Mouse (Mus musculus) bone marrow, adult 2 months (tissue): Measurements from ENCODE around the gene Vmac. TPM values are rescaled to one million over a fixed set of nuclear protein-coding genes. Genes with fewer than 3 reads are reported as not detected.

Experiments used
- H3K27ac ChIP-seq: fragments of 200-500 bp; 2 replicates; pipeline ENCODE4 v1.5.1; 2012; ENCODE audit warnings: low read depth, mild to moderate bottlenecking, control low read depth, inconsistent platforms, low read length; ENCODE audit not compliant: control insufficient read depth, poor library complexity, insufficient read depth
- H3K4me1 ChIP-seq: fragments of 200-500 bp; 2 replicates; pipeline ENCODE4 v1.6.1; 2011; ENCODE audit warnings: low read length; ENCODE audit not compliant: control insufficient read depth, insufficient read depth
- H3K4me3 ChIP-seq: fragments of 200-500 bp; replicated peaks from 2 replicates; pipeline ENCODE3; 2011; ENCODE audit warnings: mild to moderate bottlenecking, low read depth, low read length, control low read depth; ENCODE audit not compliant: control insufficient read depth
- CTCF ChIP-seq: fragments of 200-500 bp; IDR thresholded peaks from 2 replicates; pipeline ENCODE4 v1.5.1; 2011; ENCODE audit warnings: low read length, control low read depth; ENCODE audit not compliant: control insufficient read depth, insufficient read depth
- POLR2A ChIP-seq: fragments of 200-500 bp; IDR thresholded peaks from 2 replicates; pipeline ENCODE4 v1.6.1; 2011; ENCODE audit warnings: low read depth, mild to moderate bottlenecking, control low read depth, low read length, borderline replicate concordance; ENCODE audit not compliant: control insufficient read depth
- WGBS: fragments of 180-500 bp; shearing (Covaris S2); methylation state at CpG from one replicate; pipeline ENCODE4 v1.1.7; 2018; 5-methylcytosine and 5-hydroxymethylcytosine counted together
- polyA plus RNA-seq: library from polyadenylated mRNA; stranded (reverse); fragments of >200 nt; gene quantifications from 2 replicates; pipeline ENCODE4 v1.2.4, GENCODE M21; 2011; ENCODE audit warnings: low replicate concordance; ENCODE audit not compliant: missing spikeins, insufficient read depth, insufficient read length

Vmac gene
- polyA plus RNA-seq, 1 experiment: 3.1 TPM

DNA sequence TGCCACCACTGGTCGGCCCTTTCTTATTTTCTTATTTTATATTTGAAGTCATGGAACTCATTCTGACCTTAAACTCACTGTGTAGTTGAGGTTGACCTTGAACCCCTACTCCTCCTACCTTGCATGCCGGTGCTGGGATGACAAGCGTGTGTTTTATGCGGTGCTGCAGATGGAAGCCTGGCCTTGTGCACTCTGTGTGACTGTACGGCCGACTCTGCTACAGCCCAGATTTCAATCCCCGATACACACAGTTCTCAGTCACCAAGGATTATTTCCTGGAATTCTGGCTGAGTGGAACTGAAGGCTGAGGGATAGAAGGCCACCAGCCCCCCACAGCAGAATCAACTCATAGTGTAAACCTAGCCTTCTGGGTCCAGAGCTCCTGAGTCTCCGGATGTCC is 48.1 kb downstream of the Vmac start:
- no peak for TF ChIP-seq POLR2A
- TF ChIP-seq CTCF: no peak
- 93% methylated on average over 8 of the region's 8 CpGs for WGBS

GRCm38 (mm10) chr17:56668384-56669144 is 49.3 kb downstream of the Vmac start:
- Histone ChIP-seq H3K27ac (no peak overlapping the region), H3K4me1 (no peaks in the 10 kb centered on the region; the same call in none of the 2 replicates), H3K4me3 (peak overlapping the region; percentile 29)
- WGBS: 4% methylated on average over 31 of the region's 31 CpGs
- TF ChIP-seq POLR2A: no peak
- peak; percentile 89 for TF ChIP-seq CTCF

More for the DNA sequence above, 48.1 kb downstream of the Vmac start:
- Histone ChIP-seq H3K4me3 (no peak overlapping the region), H3K4me1 (no peaks in the 10 kb centered on the region; the same call in none of the 2 replicates), H3K27ac (no peak overlapping the region)

DNA sequence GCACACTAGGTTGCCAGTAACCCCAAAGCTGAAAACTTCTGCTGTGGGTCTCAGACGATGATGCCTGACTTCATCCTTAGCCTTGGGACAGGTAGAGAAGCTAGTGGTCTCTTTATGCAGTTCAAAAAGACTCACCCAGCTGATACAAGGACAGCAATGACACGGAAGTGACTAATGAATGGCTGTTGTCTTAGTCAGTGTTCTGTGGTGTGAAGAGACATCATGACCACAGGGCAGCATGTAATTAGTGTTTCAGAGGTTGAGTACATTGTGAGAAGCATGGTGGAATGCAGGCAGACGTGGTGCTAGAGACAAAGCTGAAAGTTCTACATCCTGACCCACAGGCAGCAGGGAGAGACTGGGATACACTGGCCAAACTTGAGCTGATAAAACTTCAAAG is 50.2 kb downstream of the Vmac start:
- no peak for TF ChIP-seq CTCF
- TF ChIP-seq POLR2A: no peak

DNA sequence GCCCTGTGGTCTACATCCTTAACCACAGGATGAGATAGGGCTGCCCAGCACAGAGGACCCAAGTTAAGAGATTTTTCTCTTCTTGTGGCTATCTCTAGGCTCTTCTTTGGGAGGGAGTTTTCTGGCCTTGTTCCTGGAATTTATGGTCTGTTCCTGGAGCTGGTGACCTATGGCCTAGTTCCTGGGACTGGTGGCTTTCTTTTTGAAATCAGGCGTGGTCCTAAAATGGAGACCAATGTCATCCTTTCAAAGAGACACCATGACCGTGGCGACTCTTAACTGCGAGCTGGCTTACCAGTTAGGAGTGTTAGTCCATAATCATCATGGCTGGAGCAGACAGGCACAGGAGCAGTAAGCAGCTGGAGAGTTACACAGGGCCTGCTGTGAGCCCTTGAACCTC is 51.4 kb downstream of the Vmac start:
- 82% methylated on average over 4 of the region's 4 CpGs for WGBS
- no peak overlapping the region for H3K4me3 ChIP-seq
- H3K4me1 ChIP-seq: no peaks in the 10 kb centered on the region; the same call in 1 of the 2 replicates
- TF ChIP-seq POLR2A (no peak), CTCF (no peak)
- no peak overlapping the region for H3K27ac ChIP-seq

More for the DNA sequence above, 50.2 kb downstream of the Vmac start:
- WGBS: 62% methylated on average over 3 of the region's 3 CpGs
- Histone ChIP-seq H3K27ac (no peak overlapping the region), H3K4me3 (no peak overlapping the region), H3K4me1 (no peaks in the 10 kb centered on the region; the same call in none of the 2 replicates)

DNA sequence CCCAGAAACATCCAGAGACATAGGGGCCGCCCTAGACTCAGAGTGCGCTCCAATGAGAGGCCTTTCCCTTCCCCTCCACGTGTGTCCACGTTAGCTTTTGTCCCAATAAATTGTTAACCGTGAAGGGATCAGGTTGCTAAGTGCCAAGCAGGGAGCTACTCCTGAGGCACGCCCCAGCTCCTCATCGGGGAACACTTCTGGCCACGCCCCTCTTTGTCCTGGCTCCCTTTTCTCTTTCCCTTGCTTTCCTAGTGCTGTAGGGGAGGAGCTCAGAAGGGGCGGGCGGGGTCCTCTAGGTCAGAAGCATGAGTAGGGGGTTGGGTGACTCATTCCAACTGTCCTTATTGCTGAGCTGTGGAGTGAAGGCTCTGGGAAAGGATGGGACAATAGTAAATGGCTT is 53.5 kb downstream of the Vmac start:
- H3K27ac ChIP-seq: no peak overlapping the region
- 47% methylated on average over 10 of the region's 10 CpGs for WGBS
- no peak overlapping the region for H3K4me3 ChIP-seq
- no peaks in the 10 kb centered on the region; the same call in 1 of the 2 replicates for H3K4me1 ChIP-seq
- TF ChIP-seq CTCF: no peak
- no peak for TF ChIP-seq POLR2A

Other genes starting within 250 kb of the Vmac start
- gene Ptprs, start 241.5 kb downstream of the Vmac start, polyA plus RNA-seq: 23.2 and 54.0 TPM in 2 replicates
- not detected in 2 replicates for gene Znrf4, start 205.6 kb downstream of the Vmac start, polyA plus RNA-seq
- 2.6 and 4.0 TPM in 2 replicates for gene Gm20219, start 163.6 kb downstream of the Vmac start, polyA plus RNA-seq
- 251 and 400 TPM in 2 replicates for gene Safb2, start 133.4 kb downstream of the Vmac start, polyA plus RNA-seq
- 94.9 and 178 TPM in 2 replicates for gene Safb, start 133.2 kb downstream of the Vmac start, polyA plus RNA-seq
- gene 2410015M20Rik, start 108.3 kb downstream of the Vmac start, polyA plus RNA-seq: 44.0 and 94.1 TPM in 2 replicates
- gene Rpl36, start 104.6 kb downstream of the Vmac start, polyA plus RNA-seq: 407 and 414 TPM in 2 replicates
- gene Lonp1, start 91.1 kb downstream of the Vmac start, polyA plus RNA-seq: 19.7 and 29.5 TPM in 2 replicates
- gene Catsperd, start 89.9 kb downstream of the Vmac start, polyA plus RNA-seq: not detected in 2 replicates
- gene Ranbp3, start 44.7 kb downstream of the Vmac start, polyA plus RNA-seq: 36.4 and 52.9 TPM in 2 replicates
- 136 and 211 TPM in 2 replicates for gene Ndufa11, start 255 bp downstream of the Vmac start, polyA plus RNA-seq
- not detected in 2 replicates for gene Nrtn, start 39.5 kb upstream of the Vmac start, polyA plus RNA-seq
- 15.8 and 51.0 TPM in 2 replicates for gene Dus3l, start 46.7 kb upstream of the Vmac start, polyA plus RNA-seq
- 1.7 and 1.9 TPM in 2 replicates for gene Prr22, start 52.2 kb upstream of the Vmac start, polyA plus RNA-seq
- gene Rfx2, start 113.0 kb upstream of the Vmac start, polyA plus RNA-seq: 16.2 and 18.2 TPM in 2 replicates
- gene Acsbg2, start 156.4 kb upstream of the Vmac start, polyA plus RNA-seq: not detected in 2 replicates
- gene 1700061G19Rik, start 157.5 kb upstream of the Vmac start, polyA plus RNA-seq: 0.92 TPM in 1 of 2 replicates, not detected in the other
- gene Mllt1, start 217.4 kb upstream of the Vmac start, polyA plus RNA-seq: 12.1 and 17.3 TPM in 2 replicates